Mouse (Mus musculus) lung, adult 2 months (tissue): Measurements from ENCODE around the gene Soga1. TPM values are rescaled to one million over a fixed set of nuclear protein-coding genes. Genes with fewer than 3 reads are reported as not detected.

ENCODE experiments used
- DNase-seq: peaks from one replicate; pipeline ENCODE4 v3.0.0; 2022
- H3K4me1 ChIP-seq: fragments of 200-500 bp; 2 replicates; pipeline ENCODE4 v1.6.1; 2011; ENCODE audit warnings: low read length; ENCODE audit not compliant: control insufficient read depth, insufficient read depth
- H3K4me3 ChIP-seq: fragments of 200-500 bp; replicated peaks from 2 replicates; pipeline ENCODE3; 2011; ENCODE audit warnings: low read depth, mild to moderate bottlenecking, control low read depth, low read length; ENCODE audit errors: extremely low read depth
- CTCF ChIP-seq: fragments of 200-500 bp; IDR thresholded peaks from 2 replicates; pipeline ENCODE4 v1.5.1; 2011; ENCODE audit warnings: mild to moderate bottlenecking, low read length, control low read depth; ENCODE audit not compliant: insufficient read depth
- POLR2A ChIP-seq: fragments of 200-500 bp; IDR thresholded peaks from 2 replicates; pipeline ENCODE4 v1.6.1; 2011; ENCODE audit warnings: low read depth, mild to moderate bottlenecking, control low read depth, low read length, borderline replicate concordance; ENCODE audit errors: extremely low read depth
- WGBS: fragments of 180-500 bp; shearing (Covaris S2); methylation state at CpG from one replicate; pipeline ENCODE4 v1.1.7; 2018; 5-methylcytosine and 5-hydroxymethylcytosine counted together
- polyA plus RNA-seq: library from polyadenylated mRNA; depleted of rRNA; stranded (reverse); fragments of >200 nt; gene quantifications from 2 replicates; pipeline ENCODE4 v1.2.3, GENCODE M21; 2012

Gene Soga1
- polyA plus RNA-seq, 1 experiment = 34.1 TPM

- H3K4me1 ChIP-seq = no peaks in the 10 kb centered on the region
- TF ChIP-seq CTCF (no peak), POLR2A (no peak)
- no peak overlapping the region for H3K4me3 ChIP-seq
- no peak for DNase-seq
- 98% methylated on average over 4 of the region's 4 CpGs for WGBS
Observed at GRCm38 (mm10) chr2:157028261-157028660, 50.8 kb downstream of the Soga1 start.

- no peak for TF ChIP-seq CTCF
- no peak for TF ChIP-seq POLR2A
- WGBS = 75% methylated on average over 21 of the region's 21 CpGs
- H3K4me3 ChIP-seq = no peak overlapping the region
- H3K4me1 ChIP-seq = no peaks in the 10 kb centered on the region
- DNase-seq = no peak
Observed at GRCm38 (mm10) chr2:157027106-157028008, 51.7 kb downstream of the Soga1 start.

- H3K4me3 ChIP-seq = no peak overlapping the region
- no peak for TF ChIP-seq CTCF
- no peak for TF ChIP-seq POLR2A
- DNase-seq = no peak
- 91% methylated on average over 16 of the region's 16 CpGs for WGBS
- no peaks in the 10 kb centered on the region for H3K4me1 ChIP-seq
Observed at GRCm38 (mm10) chr2:157021156-157021555, 57.9 kb downstream of the Soga1 start.

GRCm38 (mm10) chr2:157019228-157019627 is 59.8 kb downstream of the Soga1 start:
- DNase-seq = no peak
- Histone ChIP-seq H3K4me3 (no peak overlapping the region), H3K4me1 (no peaks in the 10 kb centered on the region)
- TF ChIP-seq POLR2A (no peak), CTCF (no peak)
- 92% methylated on average over 4 of the region's 4 CpGs for whole genome bisulfite sequencing

GRCm38 (mm10) chr2:157016529-157017270 is 62.4 kb downstream of the Soga1 start:
- WGBS = 68% methylated on average over 18 of the region's 18 CpGs
- H3K4me1 ChIP-seq = no peaks in the 10 kb centered on the region
- no peak for DNase-seq
- TF ChIP-seq CTCF (no peak), POLR2A (no peak)
- no peak overlapping the region for H3K4me3 ChIP-seq

- Histone ChIP-seq H3K4me1 (0 out of 2 replicates have a peak, but pooled peaks cover 1% of the 10 kb centered on the region), H3K4me3 (no peak overlapping the region)
- 63% methylated on average over 6 of the region's 6 CpGs for WGBS
- no peak for DNase-seq
- TF ChIP-seq POLR2A = no peak
- no peak for TF ChIP-seq CTCF
Observed at GRCm38 (mm10) chr2:157012341-157012740, 66.7 kb downstream of the Soga1 start.

- no peak for TF ChIP-seq CTCF
- no peak for TF ChIP-seq POLR2A
- H3K4me3 ChIP-seq = no peak overlapping the region
- no peak for DNase-seq
- peaks cover 5% of the 10 kb centered on the region; the same call in 1 of the 2 replicates for H3K4me1 ChIP-seq
- 20% methylated on average over 11 of the region's 11 CpGs for WGBS
Observed at GRCm38 (mm10) chr2:157010634-157011310, 68.3 kb downstream of the Soga1 start.

- Histone ChIP-seq H3K4me1 (peaks cover 5% of the 10 kb centered on the region; the same call in 1 of the 2 replicates), H3K4me3 (no peak overlapping the region)
- TF ChIP-seq CTCF = no peak
- no peak for TF ChIP-seq POLR2A
- DNase-seq = no peak
Observed at GRCm38 (mm10) chr2:157010121-157010520, 68.9 kb downstream of the Soga1 start.

- Histone ChIP-seq H3K4me3 (no peak overlapping the region), H3K4me1 (peaks cover 5% of the 10 kb centered on the region; the same call in 1 of the 2 replicates)
- DNase-seq = no peak
- TF ChIP-seq POLR2A = no peak
- TF ChIP-seq CTCF = no peak
Observed at GRCm38 (mm10) chr2:157008509-157008908, 70.5 kb downstream of the Soga1 start.
